Mouse (Mus musculus) cortical plate, adult 2 months (tissue): Measurements from ENCODE around the gene Jazf1.

Experiments
- CTCF ChIP-seq: fragments of 200-500 bp; IDR thresholded peaks from 2 replicates; pipeline ENCODE4 v1.5.1; 2011; ENCODE audit warnings: mild to moderate bottlenecking, control low read depth, low read length; ENCODE audit not compliant: insufficient read depth; ENCODE audit errors: extremely low read depth
- POLR2A ChIP-seq: fragments of 200-500 bp; IDR thresholded peaks from 2 replicates; pipeline ENCODE4 v1.6.1; 2011; ENCODE audit warnings: mild to moderate bottlenecking, low read length, control low read depth; ENCODE audit not compliant: insufficient read depth; ENCODE audit errors: extremely low read depth

DNA sequence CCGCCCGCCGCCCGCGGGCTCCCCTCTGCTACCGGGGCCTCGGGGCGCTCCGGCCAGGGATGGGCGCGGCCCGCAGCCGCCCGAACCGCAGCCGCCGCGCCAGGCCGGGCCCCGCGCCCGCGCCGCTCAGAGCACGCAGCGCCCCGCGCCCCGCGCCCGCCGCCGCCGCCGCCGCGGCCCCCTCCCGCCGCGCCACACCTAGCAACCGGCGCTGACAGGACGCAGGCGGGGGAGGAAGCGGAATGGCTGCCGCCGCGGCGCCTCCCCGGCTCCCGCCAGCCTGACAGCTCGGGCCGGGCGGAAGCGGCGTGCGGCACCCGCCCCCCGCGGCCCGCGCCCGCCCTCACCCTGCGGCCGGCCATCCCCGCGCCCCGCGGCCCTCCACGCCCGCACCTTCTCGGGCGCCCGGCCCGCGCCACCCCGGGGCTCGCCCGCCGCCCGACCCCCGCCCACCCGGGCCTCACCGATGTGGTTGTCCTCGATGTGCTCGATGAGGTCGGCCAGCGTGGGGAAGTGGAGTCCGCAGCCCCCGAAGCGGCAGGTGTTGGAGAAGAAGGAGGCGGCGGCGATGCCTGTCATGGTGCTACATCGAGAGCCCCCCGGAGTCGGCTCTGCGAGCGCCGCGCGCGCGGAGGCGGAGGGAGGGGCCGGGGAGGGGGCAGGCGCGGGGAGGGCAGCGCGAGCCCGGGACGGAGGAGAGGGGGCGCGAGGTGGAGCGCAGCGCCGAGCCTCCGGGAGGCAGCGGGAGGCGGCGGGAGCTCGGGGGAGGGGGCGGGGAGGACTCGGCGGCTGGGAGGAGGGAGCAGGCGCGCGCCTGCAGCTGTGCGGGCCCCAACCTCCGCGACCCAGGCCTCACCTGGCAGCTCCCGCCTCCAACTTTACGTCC is at the start of gene Jazf1:
- no peak for TF ChIP-seq CTCF
- no peak for TF ChIP-seq POLR2A
